Mouse (Mus musculus) kidney, adult 2 months (tissue): ENCODE results near the gene Dclre1b. TPM values are rescaled to one million over a fixed set of nuclear protein-coding genes. Genes with fewer than 3 reads are reported as not detected.
"Not testable (repeated sequence)": the region's sequence is repeated elsewhere in the genome, so short reads cannot be mapped to it uniquely, and the experiment has no call there.

Experiments used
- DNase-seq: peaks from one replicate; pipeline ENCODE4 v3.0.0; 2021
- H3K27ac ChIP-seq: fragments of 200-500 bp; 2 replicates; pipeline ENCODE4 v1.5.1; 2012; ENCODE audit warnings: low read depth, low read length, control low read depth, inconsistent platforms; ENCODE audit not compliant: insufficient read depth
- H3K27me3 ChIP-seq: fragments of 200-500 bp; replicated peaks from 2 replicates; pipeline ENCODE4 v1.6.1; 2012; ENCODE audit warnings: mild to moderate bottlenecking, moderate library complexity, low read length, inconsistent platforms; ENCODE audit not compliant: control insufficient read depth, insufficient read depth
- H3K36me3 ChIP-seq: fragments of 200-500 bp; 2 replicates; pipeline ENCODE4 v1.6.1; 2012; ENCODE audit warnings: mild to moderate bottlenecking, moderate library complexity, low read length, inconsistent platforms; ENCODE audit not compliant: control insufficient read depth, insufficient read depth
- H3K4me1 ChIP-seq: fragments of 200-500 bp; 2 replicates; pipeline ENCODE4 v1.6.1; 2011; ENCODE audit warnings: low read length; ENCODE audit not compliant: control insufficient read depth, insufficient read depth
- H3K4me3 ChIP-seq: fragments of 200-500 bp; 2 replicates; pipeline ENCODE4 v1.5.1; 2011; ENCODE audit warnings: mild to moderate bottlenecking, low read depth, low read length, control low read depth; ENCODE audit not compliant: insufficient read depth
- CTCF ChIP-seq: fragments of 200-500 bp; conservative IDR thresholded peaks from 2 replicates; pipeline ENCODE4 v1.5.1; 2011; ENCODE audit warnings: low read depth, mild to moderate bottlenecking, control low read depth, low read length, moderate library complexity, mixed read lengths; ENCODE audit not compliant: insufficient read depth, insufficient read length
- POLR2A ChIP-seq: fragments of 200-500 bp; IDR thresholded peaks from one replicate; pipeline ENCODE4 v1.6.1; 2011; ENCODE audit warnings: low read depth, low read length, control low read depth
- whole genome bisulfite sequencing: fragments of 180-500 bp; shearing (Covaris S2); methylation state at CpG from one replicate; pipeline ENCODE4 v1.1.7; 2018; 5-methylcytosine and 5-hydroxymethylcytosine counted together
- polyA plus RNA-seq: library from polyadenylated mRNA; depleted of rRNA; stranded (reverse); fragments of >200 nt; gene quantifications from 2 replicates; pipeline ENCODE4 v1.2.3, GENCODE M21; 2012

Dclre1b gene
- polyA plus RNA-seq, 1 experiment: 8.9 TPM

GRCm38 (mm10) chr3:103834001-103834400 lies 24.8 kb upstream of the Dclre1b start:
- DNase-seq: peak; percentile 13
- TF ChIP-seq CTCF (no peak), POLR2A (no peak)
- H3K4me3 ChIP-seq: no peak overlapping the region
- no peak overlapping the region for H3K27ac ChIP-seq
- 53% methylated on average over 2 of the region's 2 CpGs for WGBS
- H3K4me1 ChIP-seq: no peaks in the 10 kb centered on the region; the same call in 1 of the 2 replicates
- H3K36me3 ChIP-seq: no peaks in the 10 kb centered on the region
- no peaks in the 10 kb centered on the region for H3K27me3 ChIP-seq

- no peak within 1 kb of the TSS for H3K27ac ChIP-seq
- no peak for TF ChIP-seq POLR2A
- H3K27me3 ChIP-seq: no peaks in the 10 kb centered on the region
- H3K36me3 ChIP-seq: no peaks in the 10 kb centered on the region
- no peaks in the 10 kb centered on the region for H3K4me1 ChIP-seq
- H3K4me3 ChIP-seq: no peak within 1 kb of the TSS
- no peak for DNase-seq
These were observed 23.2 kb upstream of the Dclre1b start, which contains the start of gene Bcl2l15 for GRCm38 (mm10) chr3:103832426-103832825. Bcl2l15 (plus strand) TSS chr3:103832601.

- Histone ChIP-seq H3K4me3 (no peak overlapping the region), H3K36me3 (no peaks in the 10 kb centered on the region), H3K4me1 (no peaks in the 10 kb centered on the region), H3K27me3 (no peaks in the 10 kb centered on the region), H3K27ac (no peak overlapping the region)
- DNase-seq: no peak
- TF ChIP-seq POLR2A (no peak), CTCF (no peak)
- WGBS: 84% methylated on average over 7 of the region's 7 CpGs
These were observed 21.9 kb upstream of the Dclre1b start for GRCm38 (mm10) chr3:103831146-103831545.

GRCm38 (mm10) chr3:103830681-103831080 lies 21.4 kb upstream of the Dclre1b start:
- H3K27ac ChIP-seq, DNase-seq, H3K4me1 ChIP-seq, H3K36me3 ChIP-seq, H3K4me3 ChIP-seq, H3K27me3 ChIP-seq: not testable (repeated sequence)
- WGBS: 51% methylated on average over 1 of the region's 1 CpGs

DNA sequence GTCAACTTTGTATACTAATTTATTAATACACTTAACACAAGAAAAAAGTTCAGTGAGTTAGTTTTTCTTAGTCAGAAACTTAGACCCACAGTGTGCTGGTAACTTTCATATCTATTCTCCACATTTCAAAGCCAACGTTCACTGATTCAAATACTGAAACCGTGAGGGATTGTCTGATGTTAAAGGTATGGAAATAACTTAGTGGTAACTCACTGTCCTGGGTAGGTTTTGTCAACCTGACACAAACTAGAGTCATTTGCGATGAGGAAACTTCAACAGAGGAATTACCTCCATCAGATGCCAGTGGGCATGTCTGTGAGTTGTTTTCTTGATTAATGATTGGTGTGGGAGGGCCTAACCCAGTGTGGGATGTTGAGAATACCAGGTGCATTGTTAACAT lies 19.8 kb upstream of the Dclre1b start:
- Histone ChIP-seq H3K4me3 (no peak overlapping the region), H3K4me1 (no peaks in the 10 kb centered on the region), H3K36me3 (no peaks in the 10 kb centered on the region), H3K27ac (no peak overlapping the region), H3K27me3 (no peaks in the 10 kb centered on the region)
- no peak for DNase-seq
- 72% methylated on average over 3 of the region's 3 CpGs for WGBS
- TF ChIP-seq CTCF (no peak), POLR2A (no peak)

- no peak for DNase-seq
- H3K27me3 ChIP-seq: no peaks in the 10 kb centered on the region
- no peaks in the 10 kb centered on the region for H3K36me3 ChIP-seq
- H3K4me1 ChIP-seq: no peaks in the 10 kb centered on the region
- H3K27ac ChIP-seq: no peak overlapping the region
- TF ChIP-seq CTCF (no peak; the same call in 1 of the 2 replicates), POLR2A (no peak)
- H3K4me3 ChIP-seq: no peak overlapping the region
These were observed 18.3 kb upstream of the Dclre1b start for GRCm38 (mm10) chr3:103827548-103827947.

- 91% methylated on average over 6 of the region's 6 CpGs for WGBS
- peaks cover 7% of the 10 kb centered on the region; the same call in 1 of the 2 replicates for H3K36me3 ChIP-seq
- no peak for DNase-seq
- H3K27ac ChIP-seq: no peak overlapping the region
- TF ChIP-seq CTCF (no peak), POLR2A (no peak)
- no peak overlapping the region for H3K4me3 ChIP-seq
- no peaks in the 10 kb centered on the region for H3K27me3 ChIP-seq
- 0 out of 2 replicates have a peak, but pooled peaks cover 3% of the 10 kb centered on the region for H3K4me1 ChIP-seq
These were observed 1.7 kb upstream of the Dclre1b start for GRCm38 (mm10) chr3:103810967-103811366.

- TF ChIP-seq CTCF (no peak), POLR2A (no peak)
- Histone ChIP-seq H3K36me3 (peaks cover 7% of the 10 kb centered on the region; the same call in 1 of the 2 replicates), H3K4me1 (peaks cover 3% of the 10 kb centered on the region; the same call in 1 of the 2 replicates), H3K4me3 (peak overlapping the region; percentile 97), H3K27ac (peak overlapping the region; percentile 82), H3K27me3 (no peaks in the 10 kb centered on the region)
- DNase-seq: no peak
- under 1% methylated on average over 14 of the region's 14 CpGs for WGBS
These were observed 531 bp upstream of the Dclre1b start for GRCm38 (mm10) chr3:103809799-103810150.
